Mouse (Mus musculus) CH12.LX (cell line): ENCODE measurements around the gene Sema6d. TPM values are rescaled to one million over a fixed set of nuclear protein-coding genes. Genes with fewer than 3 reads are reported as not detected.

Experiments
- DNase-seq: peaks from one replicate; pipeline ENCODE4 v3.0.0-alpha.2; 2013; ENCODE audit errors: extremely low read depth
- H3K27ac ChIP-seq: 2 replicates; pipeline ENCODE4 v1.5.1; 2012; ENCODE audit warnings: low read depth, mild to moderate bottlenecking, control low read depth, moderate library complexity; ENCODE audit not compliant: insufficient read depth
- H3K27me3 ChIP-seq: replicated peaks from 2 replicates; pipeline ENCODE3; 2012; ENCODE audit warnings: inconsistent platforms
- H3K36me3 ChIP-seq, 2 experiments: replicated peaks in 1 of 2; 2 replicates each; pipeline versions ENCODE3 to v1.6.1; 2012; ENCODE audit warnings: inconsistent platforms in 1 of 2, low read length in 1 of 2, mild to moderate bottlenecking in 1 of 2, mixed read lengths in 1 of 2, moderate library complexity in 1 of 2; ENCODE audit not compliant: control insufficient read depth in 1 of 2, insufficient read depth in 1 of 2
- H3K4me1 ChIP-seq, 2 experiments: 2 replicates each; pipeline ENCODE4 v1.6.1; 2012; ENCODE audit warnings: inconsistent platforms in 1 of 2, moderate library complexity in 1 of 2; ENCODE audit not compliant: insufficient read depth in 2 of 2, control insufficient read depth in 1 of 2
- H3K4me2 ChIP-seq: 2 replicates; pipeline ENCODE4 v1.6.1; 2012; ENCODE audit warnings: low read depth, mild to moderate bottlenecking, control low read depth; ENCODE audit not compliant: poor library complexity, insufficient read depth, severe bottlenecking
- H3K4me3 ChIP-seq, 3 experiments: fragments of 150-350 bp in 1 of 3; sonication (generic) in 1 of 3; replicated peaks in 1 of 3; 2 replicates each; pipeline versions ENCODE3 to v1.5.1; 2011 to 2012; ENCODE audit warnings: low read depth in 2 of 3, low read length in 2 of 3, mild to moderate bottlenecking in 2 of 3, moderate library complexity in 2 of 3, control low read depth in 1 of 3, improper control_type of control experiment in 1 of 3, inconsistent platforms in 1 of 3, mixed read lengths in 1 of 3; ENCODE audit not compliant: poor library complexity in 1 of 3
- H3K79me2 ChIP-seq: replicated peaks from 2 replicates; pipeline ENCODE4 v1.6.1; 2012; ENCODE audit warnings: mild to moderate bottlenecking, moderate library complexity; ENCODE audit not compliant: control insufficient read depth, poor library complexity, insufficient read depth, severe bottlenecking; ENCODE audit errors: extremely low read depth
- H3K9ac ChIP-seq: 2 replicates; pipeline ENCODE4 v1.6.1; 2012; ENCODE audit warnings: low read depth, mild to moderate bottlenecking, control low read depth, moderate library complexity; ENCODE audit not compliant: insufficient read depth
- H3K9me3 ChIP-seq: replicated peaks from 2 replicates; pipeline ENCODE3; 2012; ENCODE audit warnings: low read length, inconsistent platforms, mixed read lengths
- E2F4 ChIP-seq: IDR thresholded peaks from 2 replicates; pipeline ENCODE4 v1.6.1; 2011; ENCODE audit warnings: low read depth, low read length, improper control_type of control experiment; ENCODE audit not compliant: insufficient replicate concordance
- EP300 ChIP-seq: IDR thresholded peaks from 2 replicates; pipeline ENCODE4 v1.6.1; 2011; ENCODE audit warnings: low read length, improper control_type of control experiment
- ETS1 ChIP-seq: conservative IDR thresholded peaks from 2 replicates; pipeline ENCODE4 v1.6.1; 2012; ENCODE audit warnings: low read depth, mild to moderate bottlenecking, inconsistent platforms, low read length, improper control_type of control experiment, moderate library complexity
- HCFC1 ChIP-seq: IDR thresholded peaks from 2 replicates; pipeline ENCODE4 v1.6.1; 2012; ENCODE audit warnings: low read depth, mild to moderate bottlenecking, inconsistent platforms, low read length, improper control_type of control experiment
- KAT2A ChIP-seq: IDR thresholded peaks from 2 replicates; pipeline ENCODE4 v1.6.1; 2012; ENCODE audit warnings: low read length, improper control_type of control experiment, inconsistent platforms; ENCODE audit not compliant: insufficient replicate concordance
- MEF2A ChIP-seq: IDR thresholded peaks from 2 replicates; pipeline ENCODE4 v1.6.1; 2014; ENCODE audit warnings: low read depth, mild to moderate bottlenecking, inconsistent platforms, low read length, improper control_type of control experiment, borderline replicate concordance
- MYC ChIP-seq: IDR thresholded peaks from 2 replicates; pipeline ENCODE4 v1.6.1; 2011; ENCODE audit warnings: low read depth, mild to moderate bottlenecking, improper control_type of control experiment, low read length
- NELFE ChIP-seq: IDR thresholded peaks from 2 replicates; pipeline ENCODE4 v1.6.1; 2011; ENCODE audit warnings: low read depth, low read length, improper control_type of control experiment
- NRF1 ChIP-seq: IDR thresholded peaks from 2 replicates; pipeline ENCODE4 v1.6.1; 2014; ENCODE audit warnings: low read depth, mild to moderate bottlenecking, inconsistent platforms, low read length, improper control_type of control experiment, moderate library complexity
- PAX5 ChIP-seq: IDR thresholded peaks from 2 replicates; pipeline ENCODE4 v1.6.1; 2012; ENCODE audit warnings: low read length, inconsistent platforms, mixed read lengths
- POLR2A ChIP-seq: IDR thresholded peaks from 2 replicates; pipeline ENCODE4 v1.6.1; 2011; ENCODE audit warnings: low read depth, mild to moderate bottlenecking, improper control_type of control experiment, low read length
- POLR2AphosphoS2 ChIP-seq: IDR thresholded peaks from 2 replicates; pipeline ENCODE4 v1.6.1; 2011; ENCODE audit warnings: low read depth, low read length, improper control_type of control experiment
- TCF12 ChIP-seq: IDR thresholded peaks from 2 replicates; pipeline ENCODE4 v1.6.1; 2014; ENCODE audit warnings: low read depth, mild to moderate bottlenecking, inconsistent platforms, low read length, improper control_type of control experiment
- UBTF ChIP-seq: IDR thresholded peaks from 2 replicates; pipeline ENCODE4 v1.6.1; 2012; ENCODE audit warnings: low read depth, mild to moderate bottlenecking, inconsistent platforms, low read length, improper control_type of control experiment, moderate library complexity
- ZC3H11A ChIP-seq: IDR thresholded peaks from 2 replicates; pipeline ENCODE4 v1.6.1; 2012; ENCODE audit warnings: low read depth, mild to moderate bottlenecking, inconsistent platforms, low read length, improper control_type of control experiment
- ZKSCAN1 ChIP-seq: IDR thresholded peaks from 2 replicates; pipeline ENCODE4 v1.6.1; 2012; ENCODE audit warnings: low read depth, inconsistent platforms, low read length, improper control_type of control experiment, borderline replicate concordance
- ZMIZ1 ChIP-seq: IDR thresholded peaks from 2 replicates; pipeline ENCODE4 v1.6.1; 2012; ENCODE audit warnings: low read depth, mild to moderate bottlenecking, inconsistent platforms, low read length, improper control_type of control experiment
- dilution Hi-C: fragments of 300-500 bp; cut with MboI; formaldehyde crosslinking; loops from 2 replicates; pipeline ENCODE4 v1.14.3; 2020; ENCODE audit warnings: low sequenced_read_pairs; ENCODE audit not compliant: extremely low pct_unique_long_range_greater_than_20kb, extremely low pct_ligation_motif_present
- in situ Hi-C: fragments of 300-500 bp; cut with MboI; formaldehyde crosslinking; loops from 3 replicates; pipeline ENCODE4 v1.14.3; 2019; ENCODE audit warnings: low sequenced_read_pairs, low pct_ligation_motif_present, low pct_unique_long_range_greater_than_20kb, mixed read lengths
- polyA plus RNA-seq: library from polyadenylated mRNA; unstranded; fragments of >175 nt; gene quantifications from 2 replicates; pipeline ENCODE4 v1.2.1, GENCODE M21; 2012; ENCODE audit warnings: low read depth; ENCODE audit not compliant: insufficient read length
- total RNA-seq, 2 experiments: library from RNA; depleted of rRNA; stranded (reverse); fragments of 300-350 nt in 1 of 2; fragments of >200 nt in 1 of 2; gene quantifications; 2 replicates each; pipeline ENCODE4 v1.2.3; 2012 to 2014

Gene Sema6d
- total and polyA plus RNA-seq, 3 experiments = not detected

- H3K36me3 ChIP-seq = no peaks in the 10 kb centered on the region
- dilution Hi-C loops = no loop called here
- peaks cover 47% of the 10 kb centered on the region for H3K9me3 ChIP-seq
- DNase-seq = no peak
- H3K9ac ChIP-seq = no peak overlapping the region
- H3K4me1 ChIP-seq = no peaks in the 10 kb centered on the region
- no peak overlapping the region for H3K4me2 ChIP-seq
- no peak overlapping the region for H3K4me3 ChIP-seq
- H3K79me2 ChIP-seq = no peaks in the 10 kb centered on the region
- TF ChIP-seq NELFE (no peak), ZMIZ1 (no peak), PAX5 (no peak), UBTF (no peak), NRF1 (no peak), KAT2A (no peak), TCF12 (no peak), E2F4 (no peak), HCFC1 (no peak), POLR2AphosphoS2 (no peak), EP300 (no peak), MEF2A (no peak), ETS1 (no peak), POLR2A (no peak)
- H3K27me3 ChIP-seq = no peaks in the 10 kb centered on the region
- H3K27ac ChIP-seq = no peak overlapping the region
- in situ Hi-C loops = no loop called here
These were observed 174.5 kb downstream of the Sema6d start for GRCm38 (mm10) chr2:124264309-124264708.

- no peak overlapping the region for H3K4me2 ChIP-seq
- no peak overlapping the region for H3K27ac ChIP-seq
- H3K9me3 ChIP-seq = peaks cover 30% of the 10 kb centered on the region
- dilution Hi-C loops = no loop called here
- TF ChIP-seq ZC3H11A (no peak), ZKSCAN1 (no peak), PAX5 (no peak), MYC (no peak)
- no peak overlapping the region for H3K4me3 ChIP-seq
- in situ Hi-C loops = no loop called here
- no peaks in the 10 kb centered on the region for H3K4me1 ChIP-seq
- H3K27me3 ChIP-seq = no peaks in the 10 kb centered on the region
- H3K36me3 ChIP-seq = no peaks in the 10 kb centered on the region
- H3K79me2 ChIP-seq = no peaks in the 10 kb centered on the region
- no peak overlapping the region for H3K9ac ChIP-seq
- DNase-seq = no peak
These were observed 181.4 kb downstream of the Sema6d start for GRCm38 (mm10) chr2:124271156-124271555.
